Mouse (Mus musculus): ENCODE measurements at regions not wholly inside any gene's neighbourhood (a gene's known extent, or its start where the extent isn't known, plus 50 kb on each side); places are given as distances from the start of the nearest gene placed in this dataset.

GRCm38 (mm10) chr14:76663816-76664215 lies 107.1 kb upstream of the Serp2 start:
- TF ChIP-seq CTCF (IDR thresholded peaks at IDR 0.05; ENCODE audit: low read depth, low read length) (no peak), EP300 (IDR thresholded peaks at IDR 0.05; ENCODE audit: insufficient read depth, low read depth, low read length) (no peak)

Measured in ES-Bruce4 (cell line).